Mouse (Mus musculus): ENCODE data around the gene 4930480E11Rik. TPM values are rescaled to one million over a fixed set of nuclear protein-coding genes. Genes with fewer than 3 reads are reported as not detected.

4930480E11Rik gene
- not detected in 2 replicates for polyA plus RNA-seq (2012)

GRCm38 (mm10) chrX:78369343-78369742 lies at the start of gene 4930480E11Rik:
4930480E11Rik (plus strand) TSS chrX:78369643.

Other genes starting within 250 kb of the 4930480E11Rik start
- gene Gm5938, start 244.2 kb upstream of the 4930480E11Rik start, polyA plus RNA-seq (2012), result not detected in 2 replicates
- gene Obp1b, start 182.9 kb upstream of the 4930480E11Rik start, polyA plus RNA-seq (2012), result not detected in 2 replicates
- not detected in 2 replicates for gene Gm14743, start 123.7 kb upstream of the 4930480E11Rik start, polyA plus RNA-seq (2012)
- gene Prrg1, start 214.3 kb downstream of the 4930480E11Rik start, polyA plus RNA-seq (2012), result 0.14 and 0.38 TPM in 2 replicates